Mouse (Mus musculus): ENCODE data around the gene Nsmf. TPM values are rescaled to one million over a fixed set of nuclear protein-coding genes. Genes with fewer than 3 reads are reported as not detected.

Nsmf gene
- polyA plus RNA-seq (2012; rRNA removed) = 87.4 and 114 TPM in 2 replicates

DNA sequence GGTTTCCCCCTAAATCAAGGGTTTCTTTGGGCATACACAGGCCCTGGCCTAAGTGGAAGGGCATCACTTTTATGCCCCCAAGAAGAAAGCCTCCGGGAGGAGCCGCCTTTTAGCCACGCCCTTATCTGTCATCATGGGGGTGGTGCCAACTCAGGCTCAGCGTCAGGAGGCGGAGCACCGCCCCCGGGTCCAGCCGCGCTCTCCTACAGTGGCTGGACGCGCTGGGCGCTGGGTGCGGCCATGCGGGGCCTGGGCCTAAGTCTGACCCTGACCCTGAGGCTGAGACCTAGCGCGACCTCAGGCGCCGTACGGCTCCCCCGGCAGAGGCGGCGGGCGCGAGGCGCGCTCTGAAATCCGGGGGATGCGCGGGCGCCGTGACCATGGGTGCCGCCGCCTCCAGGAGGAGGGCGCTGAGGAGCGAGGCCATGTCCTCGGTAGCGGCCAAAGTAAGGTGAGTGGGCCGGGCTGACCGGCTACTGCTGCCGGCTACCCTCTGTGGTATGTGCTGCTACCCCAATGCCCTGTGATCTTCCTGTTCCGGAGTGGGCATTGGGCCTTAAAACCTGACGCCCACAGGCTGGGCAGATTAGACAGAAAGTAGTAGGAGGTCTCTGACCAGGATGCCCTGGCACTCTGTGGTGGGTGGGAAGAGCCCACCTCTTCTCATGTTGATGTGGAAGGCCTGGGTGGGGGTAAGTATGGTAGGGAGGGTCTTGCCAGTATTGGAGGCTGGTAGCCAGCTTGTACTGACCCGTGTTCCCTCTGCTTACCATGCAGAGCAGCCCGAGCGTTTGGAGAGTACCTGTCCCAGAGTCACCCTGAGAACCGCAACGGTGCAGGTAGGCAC, at the start of gene Nsmf:
Nsmf (plus strand) TSS at position 135 of the 847 bp plus-strand sequence.
- DNase-seq (ENCODE audit: low spot score) = peak; percentile 69

DNA sequence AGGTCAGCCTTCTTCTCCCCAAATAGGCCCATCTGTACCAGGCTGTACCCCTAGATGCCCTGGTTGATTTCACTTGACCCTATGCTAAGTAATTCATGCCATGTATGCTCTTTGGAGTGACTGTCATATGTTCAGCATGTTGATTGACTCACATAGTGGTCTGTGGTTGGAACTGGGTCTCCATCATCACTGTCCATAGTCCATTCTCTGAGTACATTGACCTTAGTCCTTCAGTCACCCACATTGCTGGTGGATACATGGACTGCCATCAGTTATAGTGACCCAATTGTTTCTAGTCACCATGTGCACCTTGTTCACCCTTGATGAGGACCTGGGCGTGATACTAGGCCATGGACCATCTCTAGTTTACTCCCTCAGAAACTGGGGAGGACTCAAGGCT, 47.4 kb upstream of the Nsmf start:
- DNase-seq (ENCODE audit: low spot score) = no peak

DNA sequence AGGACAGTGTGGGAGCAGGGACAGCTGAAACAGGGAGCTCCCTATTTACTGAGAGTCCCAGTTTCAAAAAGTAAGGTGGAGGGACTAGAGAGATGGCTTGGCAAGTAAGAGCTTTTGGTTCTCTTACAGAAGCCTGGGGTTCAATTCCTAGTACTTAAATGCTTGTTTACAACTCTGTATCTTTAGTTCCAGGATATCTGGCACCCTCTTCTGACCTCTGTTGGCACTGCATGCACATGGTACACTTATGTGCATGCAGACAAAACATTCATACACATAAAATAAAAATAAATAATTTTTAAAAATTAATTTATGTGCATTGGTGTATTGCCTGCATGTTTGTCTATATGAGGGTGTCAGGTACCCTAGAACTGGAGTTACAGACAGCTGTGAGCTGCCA, 45.9 kb upstream of the Nsmf start:
- DNase-seq (ENCODE audit: low spot score) = no peak

DNA sequence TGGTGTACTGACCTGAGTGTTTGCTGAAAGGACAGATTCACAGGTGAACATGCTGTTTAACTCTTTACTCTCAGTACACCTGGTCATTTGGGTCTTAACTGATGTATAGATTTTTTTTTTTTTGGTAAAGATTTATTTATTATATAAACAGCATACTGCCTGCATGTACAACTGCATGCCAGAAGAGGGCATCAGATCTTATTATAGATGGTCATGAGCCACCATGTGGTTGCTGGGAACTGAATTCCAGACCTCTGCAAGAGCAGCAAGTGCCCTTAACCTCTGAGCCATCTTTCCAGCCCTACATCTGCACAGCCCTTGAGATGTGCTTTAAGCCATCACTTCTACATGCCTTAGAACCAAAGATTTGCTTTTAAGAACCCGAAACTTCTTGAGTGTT, 31.5 kb upstream of the Nsmf start:
- no peak for DNase-seq (ENCODE audit: low spot score)

DNA sequence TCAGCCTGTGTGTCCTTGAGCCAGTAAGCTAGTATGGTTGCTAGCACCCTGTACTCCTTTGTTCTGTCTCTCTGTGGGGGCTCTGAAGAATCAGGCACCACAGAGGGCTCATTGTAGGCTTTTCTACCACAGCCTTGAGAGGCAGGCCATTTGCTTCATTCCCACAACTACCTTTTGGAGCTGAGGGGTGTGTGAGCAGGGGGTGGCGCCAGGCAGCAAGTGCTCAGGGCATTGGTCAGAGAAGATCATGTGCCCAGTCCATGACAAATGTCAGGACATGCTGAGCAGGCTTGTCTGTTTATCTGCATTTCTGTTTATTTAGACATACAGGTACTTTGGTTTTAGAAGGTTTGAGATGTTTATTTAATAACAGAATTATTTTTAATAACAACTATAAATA, 29.0 kb upstream of the Nsmf start:
- DNase-seq (ENCODE audit: low spot score) = no peak

DNA sequence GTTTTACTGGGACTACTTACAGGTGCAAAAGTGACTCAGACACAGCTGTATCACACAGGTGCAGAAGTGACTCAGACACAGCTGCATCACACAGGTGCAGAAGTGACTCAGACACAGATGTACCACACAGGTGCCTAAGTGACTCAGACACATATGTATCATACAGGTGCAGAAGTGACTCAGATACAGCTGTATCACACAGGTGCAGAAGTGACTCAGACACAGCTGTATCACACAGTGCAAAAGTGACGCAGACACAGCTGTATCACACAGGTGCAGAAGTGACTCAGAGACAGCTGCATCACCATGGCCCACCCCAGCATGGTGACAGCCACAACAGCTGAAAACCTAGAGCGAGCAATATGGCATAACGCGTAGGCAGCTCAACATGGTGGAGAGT, 19.2 kb upstream of the Nsmf start:
- no peak for DNase-seq (ENCODE audit: low spot score)

DNA sequence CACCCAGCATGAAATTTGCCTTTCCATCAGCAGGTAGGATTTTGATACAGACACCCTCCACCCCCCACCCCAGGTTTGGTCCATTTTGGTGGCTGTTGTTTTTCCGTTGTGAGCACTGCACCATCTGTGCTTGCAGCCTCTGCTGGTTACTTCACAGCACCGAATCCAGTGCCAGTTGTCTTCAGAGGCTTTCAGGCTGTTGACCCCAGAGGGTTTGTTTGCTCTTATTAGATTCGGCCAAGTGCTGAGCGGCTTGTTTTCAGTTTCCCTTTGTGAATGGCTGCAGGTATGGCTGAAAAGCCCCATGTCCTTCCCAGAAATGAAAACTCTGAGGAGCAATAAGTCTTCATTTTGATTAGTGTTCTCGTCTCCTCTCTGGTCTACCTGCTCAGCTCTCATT, 14.1 kb upstream of the Nsmf start:
- no peak for DNase-seq (ENCODE audit: low spot score)

DNA sequence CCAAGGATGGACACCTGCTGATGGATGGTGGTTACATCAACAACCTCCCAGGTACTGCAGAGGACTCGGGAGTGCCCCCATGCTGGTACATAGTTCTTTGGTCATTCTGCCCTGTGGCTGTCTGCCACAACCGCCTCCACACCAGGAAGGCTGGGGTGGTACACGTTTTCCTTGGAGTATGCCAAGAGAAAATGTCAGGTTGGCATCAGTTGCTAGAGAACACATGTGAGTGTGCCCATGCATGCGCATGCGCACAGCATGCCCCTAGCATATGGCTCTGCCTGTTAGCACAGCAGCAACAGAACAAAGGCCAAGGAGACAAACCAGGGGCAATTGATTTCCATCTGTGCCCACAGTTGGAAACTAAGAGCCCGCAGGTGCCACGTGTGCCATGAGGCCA, 3.2 kb upstream of the Nsmf start:
- no peak for DNase-seq (ENCODE audit: low spot score)

DNA sequence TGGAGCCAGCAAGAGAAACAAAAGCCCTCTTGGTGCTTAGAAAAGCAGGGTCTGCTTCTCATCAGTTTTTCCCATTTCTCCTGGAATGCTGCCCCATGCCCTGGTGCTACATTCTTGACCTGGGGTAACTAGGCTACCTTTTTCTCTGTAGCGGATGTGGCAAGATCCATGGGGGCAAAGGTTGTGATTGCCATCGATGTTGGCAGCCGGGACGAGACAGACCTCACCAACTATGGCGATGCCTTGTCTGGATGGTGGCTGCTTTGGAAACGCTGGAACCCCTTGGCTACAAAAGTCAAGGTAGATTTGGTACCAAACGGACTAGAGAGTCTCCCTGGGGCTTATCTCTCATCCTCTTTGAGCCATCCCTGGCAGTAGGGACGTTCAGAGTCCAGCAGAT, 2.7 kb upstream of the Nsmf start:
- DNase-seq (ENCODE audit: low spot score) = no peak

DNA sequence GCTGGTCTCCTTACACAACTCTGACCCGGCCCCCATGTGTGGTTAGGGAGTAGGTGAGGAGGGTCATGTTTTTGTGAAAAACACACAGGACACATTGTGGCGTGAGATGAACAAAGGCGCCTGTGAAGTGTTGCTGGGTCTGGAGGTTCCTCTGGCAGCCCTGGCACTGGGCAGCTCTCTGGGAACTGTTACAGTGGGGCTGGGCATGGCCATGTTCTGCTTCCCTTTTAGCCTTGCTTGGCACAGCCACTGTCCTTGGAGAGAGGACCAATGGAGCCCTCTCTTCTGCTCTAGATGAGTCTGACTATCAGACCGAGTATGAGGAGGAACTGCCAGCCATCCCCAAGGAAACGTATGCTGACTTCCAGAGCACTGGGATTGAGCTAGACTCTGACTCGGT, 1.1 kb upstream of the Nsmf start:
- DNase-seq (ENCODE audit: low spot score) = no peak

DNA sequence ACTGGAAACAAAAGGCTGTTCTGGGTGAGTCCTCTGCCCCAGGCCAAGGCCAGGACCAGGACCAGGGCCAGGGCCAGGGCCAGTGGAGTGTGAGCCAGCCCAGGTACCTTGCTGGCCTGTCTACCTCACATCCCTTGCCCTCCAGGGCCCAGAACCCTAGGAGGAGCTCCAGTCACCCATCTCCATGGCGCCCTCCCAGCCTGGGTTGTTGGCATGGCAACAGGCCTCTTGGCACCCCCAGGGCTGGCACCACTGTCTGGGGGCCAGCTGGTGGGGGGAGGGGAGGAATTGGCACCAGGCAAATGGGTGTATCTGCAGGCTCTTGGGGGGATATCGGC, 882 bp downstream of the Nsmf start:
- no peak for DNase-seq (ENCODE audit: low spot score)

DNA sequence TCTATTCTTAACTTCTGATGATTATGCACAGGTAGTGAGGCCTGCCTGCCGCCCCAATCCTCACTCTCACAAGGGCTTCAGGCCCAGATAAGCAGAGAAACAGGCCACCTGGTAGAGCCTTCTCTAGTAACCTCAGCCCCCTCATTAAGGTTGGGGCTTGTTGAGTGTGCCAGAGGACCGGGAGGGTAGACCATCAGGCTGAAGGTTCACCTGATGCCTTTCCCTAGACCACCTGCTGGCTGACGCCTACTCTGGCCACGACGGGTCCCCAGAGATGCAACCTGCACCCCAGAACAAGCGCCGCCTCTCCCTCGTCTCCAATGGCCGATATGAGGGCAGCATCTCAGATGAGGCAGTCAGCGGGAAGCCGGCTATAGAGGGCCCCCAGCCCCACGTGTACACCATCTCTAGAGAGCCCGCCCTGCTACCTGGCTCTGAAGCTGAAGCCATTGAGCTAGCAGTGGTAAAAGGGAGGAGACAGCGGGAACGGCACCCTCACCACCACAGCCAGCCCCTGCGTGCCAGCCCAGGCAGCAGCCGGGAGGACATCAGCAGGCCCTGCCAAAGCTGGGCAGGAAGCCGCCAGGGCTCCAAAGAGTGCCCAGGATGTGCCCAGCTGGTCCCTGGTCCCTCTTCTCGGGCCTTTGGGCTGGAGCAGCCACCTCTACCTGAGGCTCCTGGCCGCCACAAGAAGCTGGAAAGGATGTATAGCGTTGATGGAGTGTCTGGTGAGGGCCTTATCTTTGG, 1.4 kb downstream of the Nsmf start:
- DNase-seq (ENCODE audit: low spot score) = no peak

DNA sequence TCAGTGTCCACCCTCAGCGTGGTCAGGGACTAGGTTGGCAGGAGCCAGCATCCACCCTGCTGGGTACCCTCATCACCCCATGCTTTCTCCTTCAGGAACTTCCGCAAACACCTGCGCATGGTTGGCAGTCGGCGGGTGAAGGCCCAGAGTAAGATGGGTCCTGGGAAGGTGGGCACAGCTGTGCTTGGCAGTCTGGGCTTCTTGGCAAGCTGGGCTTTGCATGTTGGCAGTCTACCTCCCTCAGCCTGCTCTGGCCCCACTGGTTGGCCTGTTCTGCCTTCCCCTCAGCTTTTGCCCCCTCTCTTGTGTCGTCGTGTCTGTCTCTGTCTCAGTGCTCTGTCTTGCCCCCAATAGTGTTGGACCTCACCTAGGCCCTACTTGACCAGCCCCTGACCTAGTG, 4.8 kb downstream of the Nsmf start:
- no peak for DNase-seq (ENCODE audit: low spot score)

DNA sequence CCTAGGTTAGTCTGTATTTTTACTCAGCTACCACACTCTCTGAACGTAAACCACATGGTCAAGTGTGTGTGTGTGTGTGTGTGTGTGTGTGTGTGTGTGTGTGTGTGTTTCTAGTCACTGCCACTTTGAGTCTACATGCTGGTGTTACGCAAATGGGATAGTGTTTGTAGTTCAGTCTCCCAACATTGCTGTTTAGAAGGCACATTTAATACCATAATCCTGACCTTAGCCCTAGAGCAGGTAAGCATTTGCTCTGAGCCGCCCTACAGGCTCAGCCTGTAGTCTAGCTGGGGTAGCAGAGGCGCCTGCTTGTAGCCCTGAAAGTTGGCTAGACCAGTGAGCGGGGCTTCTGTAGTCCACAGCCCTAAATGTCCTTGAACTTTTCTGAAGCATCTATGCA, 9.4 kb downstream of the Nsmf start:
- DNase-seq (ENCODE audit: low spot score) = no peak

DNA sequence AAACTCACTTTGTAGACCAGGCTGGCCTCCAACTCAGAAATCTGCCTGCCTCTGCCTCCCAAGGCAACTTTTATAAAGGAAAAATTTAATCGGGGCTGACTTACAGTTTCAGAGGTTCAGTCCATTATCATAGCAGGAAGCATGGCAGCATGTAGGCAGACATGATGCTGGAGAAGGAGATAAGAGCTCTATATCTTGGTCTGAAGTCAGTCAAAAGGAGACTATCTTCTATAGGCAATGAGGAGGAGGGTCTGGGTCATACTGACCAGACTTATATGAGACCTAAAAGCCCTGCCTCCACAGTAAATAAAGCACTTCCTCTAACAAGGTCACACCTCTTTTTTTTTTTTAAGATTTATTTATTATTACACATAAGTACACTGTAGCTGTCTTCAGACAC, 10.1 kb downstream of the Nsmf start:
- DNase-seq (ENCODE audit: low spot score) = no peak

DNA sequence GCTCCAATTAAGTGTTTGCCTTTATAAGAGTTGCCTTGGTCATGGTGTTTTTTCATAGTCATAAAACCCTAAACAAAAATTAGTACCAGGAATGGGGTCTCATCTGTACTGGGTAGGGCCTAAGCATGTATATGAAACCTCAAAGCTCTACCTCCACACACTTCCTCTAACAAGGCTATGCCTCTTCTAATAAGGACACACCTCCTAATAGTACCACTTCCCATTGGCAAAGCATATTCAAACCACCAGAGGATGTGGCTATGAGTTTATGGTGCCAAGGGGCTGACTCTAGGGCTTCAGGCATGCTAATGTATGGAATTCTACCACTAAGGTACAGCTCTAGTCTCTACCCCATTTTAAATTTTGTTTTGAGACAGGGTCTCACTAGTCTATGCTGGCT, 11.4 kb downstream of the Nsmf start:
- no peak for DNase-seq (ENCODE audit: low spot score)

DNA sequence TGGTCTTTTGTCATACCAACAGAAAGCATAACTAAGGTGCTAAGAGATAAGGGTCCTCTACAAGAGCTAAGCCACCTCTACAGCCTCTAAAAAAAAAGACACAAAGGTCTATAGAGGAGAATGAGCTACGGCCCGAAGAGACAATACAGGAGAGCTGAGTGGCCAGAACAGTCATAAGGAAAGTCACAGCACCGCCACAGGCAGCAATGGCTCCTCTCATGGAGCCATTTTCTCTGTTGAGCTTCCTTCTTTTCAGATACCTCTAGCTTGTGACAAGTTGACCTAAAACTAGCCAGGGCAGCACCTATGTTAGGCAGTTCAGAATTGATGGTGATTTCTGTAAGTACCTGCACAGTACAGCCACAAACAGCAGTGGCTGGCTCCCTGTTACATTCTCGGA, 12.4 kb downstream of the Nsmf start:
- DNase-seq (ENCODE audit: low spot score) = no peak

DNA sequence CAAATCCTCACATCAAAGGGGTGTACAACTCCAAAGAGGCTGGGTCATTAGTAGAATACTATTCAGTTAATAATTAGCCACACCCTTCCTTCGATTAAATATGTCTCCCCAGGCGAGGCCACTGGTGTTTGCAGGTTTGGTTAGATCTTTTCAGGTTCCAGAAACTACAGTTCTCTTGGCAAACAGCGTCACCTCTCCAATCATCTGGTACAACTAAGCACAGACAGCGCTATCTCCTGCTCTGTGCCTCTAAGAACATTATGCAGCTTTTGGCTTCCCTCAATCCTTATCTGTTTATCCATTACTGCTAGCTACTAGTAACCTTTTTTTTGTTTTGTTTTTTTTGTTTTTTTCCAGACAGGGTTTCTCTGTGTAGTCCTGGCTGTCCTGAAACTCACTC, 15.4 kb downstream of the Nsmf start:
- DNase-seq (ENCODE audit: low spot score) = no peak

DNA sequence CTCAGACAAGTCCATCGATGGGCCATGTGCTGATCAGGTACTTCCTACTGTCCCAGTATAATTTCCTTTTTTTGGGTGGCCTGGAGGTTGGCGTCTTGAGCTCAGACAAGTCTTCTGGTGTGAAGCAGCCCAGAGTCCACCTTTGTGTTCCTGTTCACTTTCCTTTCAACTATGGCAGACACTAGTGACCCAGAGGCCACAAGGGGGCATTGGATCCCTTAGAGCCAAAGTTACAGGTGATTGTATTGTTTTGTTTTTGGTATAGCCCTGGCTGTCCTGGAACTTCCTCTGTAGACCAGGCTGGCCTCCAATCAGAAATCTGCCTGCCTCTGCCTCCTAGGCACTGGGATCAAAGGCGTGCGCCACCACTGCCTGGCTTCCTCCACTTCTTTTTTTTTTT, 18.2 kb downstream of the Nsmf start:
- no peak for DNase-seq (ENCODE audit: low spot score)

DNA sequence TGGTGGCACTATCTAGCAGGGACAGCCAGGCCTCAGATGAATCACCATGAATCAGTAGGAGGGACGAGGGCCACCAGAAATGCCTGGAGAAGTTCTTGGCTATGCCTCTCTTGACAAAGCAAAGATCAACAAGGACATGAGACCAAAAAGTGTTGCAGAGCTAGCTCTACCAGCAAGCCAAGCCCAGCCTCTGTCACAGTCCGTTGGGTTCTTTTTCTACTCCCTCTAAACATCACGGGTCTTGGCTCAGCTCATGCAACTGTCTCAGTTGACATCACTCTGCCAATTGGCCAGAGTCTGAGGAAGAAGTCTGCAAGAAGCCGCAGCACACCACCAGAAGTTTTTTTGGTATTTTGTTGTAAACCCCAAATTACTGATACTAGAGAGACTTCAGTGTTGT, 21.4 kb downstream of the Nsmf start:
- DNase-seq (ENCODE audit: low spot score) = no peak

DNA sequence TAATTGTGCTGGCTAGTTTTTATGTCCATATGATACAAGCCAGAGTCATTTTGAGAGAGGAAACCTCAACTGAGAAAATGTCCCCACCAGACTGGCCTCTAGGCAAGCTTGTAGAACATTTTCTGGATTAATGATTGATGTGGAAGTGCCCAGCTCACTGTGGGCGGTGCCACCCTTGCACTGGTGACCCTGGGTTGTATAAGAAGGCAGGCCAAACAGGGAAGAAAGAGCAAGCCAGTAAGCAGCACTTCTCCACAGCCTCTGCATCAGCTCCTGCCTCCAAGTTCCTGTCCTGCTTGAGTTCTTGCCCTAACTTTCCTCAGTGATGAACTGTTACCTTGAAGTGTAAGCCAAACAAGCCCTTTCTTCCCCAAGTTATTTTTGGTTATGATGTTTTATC, 24.8 kb downstream of the Nsmf start:
- no peak for DNase-seq (ENCODE audit: low spot score)

DNA sequence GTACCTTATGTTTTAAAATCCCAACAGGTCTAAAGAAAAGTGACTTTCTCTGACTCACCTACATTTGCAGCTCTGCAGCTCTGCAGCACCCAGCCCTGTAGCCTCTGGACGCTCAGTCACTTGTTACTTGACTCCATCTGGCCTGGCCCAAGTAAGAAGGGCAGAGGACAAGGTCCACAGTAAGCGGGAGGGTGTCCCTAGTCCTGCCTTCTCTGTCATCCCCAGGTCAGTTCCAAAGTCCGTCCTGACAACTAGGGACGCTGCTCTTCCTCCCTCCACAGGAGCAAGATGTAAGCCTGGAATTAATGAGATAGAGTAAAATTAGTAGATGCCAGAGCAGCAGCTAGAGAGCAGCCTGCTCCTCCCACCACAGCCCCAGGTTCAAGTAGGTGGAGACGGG, 25.9 kb downstream of the Nsmf start, which contains the start of gene Entpd8:
Entpd8 (plus strand) TSS at position 229 of the 400 bp plus-strand sequence.
- no peak for DNase-seq (ENCODE audit: low spot score)

DNA sequence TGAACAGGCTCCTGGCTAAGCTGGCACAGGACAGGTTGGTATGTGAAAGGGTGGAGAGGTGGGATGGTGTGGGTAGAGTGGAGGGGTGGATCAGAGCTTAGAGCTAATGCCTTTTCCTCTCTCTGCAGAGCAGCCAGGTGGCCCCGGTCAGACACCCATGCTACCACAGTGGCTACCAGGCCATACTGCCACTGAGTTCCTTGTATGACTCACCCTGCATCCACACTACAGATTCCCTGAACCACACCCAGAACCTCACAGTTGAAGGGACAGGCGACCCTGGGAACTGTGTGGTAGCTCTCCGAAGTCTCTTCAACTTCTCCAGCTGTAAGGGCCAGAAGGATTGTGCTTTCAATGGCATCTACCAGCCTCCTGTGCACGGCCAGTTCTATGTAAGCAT, 29.5 kb downstream of the Nsmf start:
- no peak for DNase-seq (ENCODE audit: low spot score)

DNA sequence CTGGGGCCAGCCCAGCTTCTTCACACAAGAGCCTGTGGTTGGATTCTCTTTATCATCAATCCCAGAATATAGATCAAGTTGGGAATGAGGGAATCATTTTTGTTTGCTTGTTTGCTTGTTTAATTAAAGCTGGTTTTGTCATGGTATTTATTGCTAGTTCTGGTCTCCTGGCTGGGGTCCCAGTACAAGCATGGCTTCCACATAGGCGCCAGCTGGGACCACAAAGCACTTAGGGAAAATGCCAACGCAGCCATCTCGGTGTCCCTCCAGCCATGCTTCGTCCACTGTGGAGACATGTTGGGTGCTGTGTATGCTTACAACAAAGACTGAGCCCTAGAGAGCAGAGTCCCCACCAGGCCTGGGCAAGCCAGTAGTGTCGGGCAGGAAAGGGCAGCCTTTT, 31.4 kb downstream of the Nsmf start:
- no peak for DNase-seq (ENCODE audit: low spot score)
